10 mouse cellular contexts compared by ENCODE assay signal in the genomic region with DNA sequence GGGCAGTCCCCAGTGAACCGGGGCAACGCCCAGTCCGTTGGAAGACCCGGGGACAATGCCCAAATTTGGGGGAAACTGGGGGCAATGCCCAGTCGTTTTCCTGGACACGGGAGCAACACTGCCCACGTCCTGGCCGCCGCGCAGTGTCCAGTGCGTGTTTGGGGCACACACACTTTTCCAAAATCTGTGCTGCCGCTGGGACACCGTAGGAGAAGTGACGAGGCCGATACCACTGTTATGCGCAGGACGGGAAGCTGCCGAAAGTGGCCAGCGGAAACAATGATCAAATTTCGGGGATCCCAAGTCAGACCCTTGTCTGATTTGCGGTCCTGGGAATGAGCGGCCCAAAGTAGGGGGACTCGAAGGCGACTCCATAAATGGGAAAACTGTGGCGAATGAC. TPM values are rescaled to one million over a fixed set of nuclear protein-coding genes. Genes with fewer than 3 reads are reported as not detected.
A peak's percentile ranks its signal among the peaks of the same experiment; 100 is the strongest.
DNase-seq lines count a peak whose midpoint lies in the region; ATAC-seq and TF ChIP-seq lines count a peak whose summit lies in the region.
"Had no signal": no experiment of that assay in that cellular context is flagged by ENCODE, and none has a peak within 500 bp of the region (broad histone marks: within the 10 kb centered on the region; RNA-seq: fewer than 3 reads in every experiment).

No protein-coding gene starts in this region.

- WGBS in heart, embryonic 14.5 days = under 1% methylated on average over 25 of the region's 25 CpGs
- WGBS in embryonic facial prominence, embryonic 14.5 days = 3% methylated on average over 25 of the region's 25 CpGs
- 4% methylated on average over 25 of the region's 25 CpGs for WGBS in intestine, postnatal 0 days
- 0% methylated on average over 25 of the region's 25 CpGs for WGBS in neural tube, embryonic 11.5 days

- H3K4me1 ChIP-seq in heart, embryonic 14.5 days (ENCODE audit: control insufficient read depth in 2 of 2, insufficient read depth in 2 of 2, low read length in 2 of 2) = peaks cover 0 to 9% of the 10 kb centered on the region in 2 experiments; a peak in 2 of 4 replicates
- H3K4me1 ChIP-seq in embryonic facial prominence, embryonic 14.5 days (ENCODE audit: control insufficient read depth, insufficient read depth, low read length) = no peaks in the 10 kb centered on the region
- H3K4me1 ChIP-seq in intestine, postnatal 0 days (replicated peaks; ENCODE audit: control insufficient read depth, insufficient read depth, low read length) = 0 out of 2 replicates have a peak, but pooled peaks cover 3% of the 10 kb centered on the region
- H3K4me1 ChIP-seq in neural tube, embryonic 11.5 days (ENCODE audit: control insufficient read depth, insufficient read depth, low read length) = peaks cover 4% of the 10 kb centered on the region; the same call in 1 of the 2 replicates

- H3K27ac ChIP-seq in heart, embryonic 14.5 days (replicated peaks in 1 of 2; ENCODE audit: control insufficient read depth in 1 of 2, insufficient read depth in 1 of 2, low read depth in 2 of 2, low read length in 2 of 2) = peak overlapping the region; percentile 93 to 95
- H3K27ac ChIP-seq in embryonic facial prominence, embryonic 14.5 days (replicated peaks; ENCODE audit: low read depth, low read length) = peak overlapping the region; percentile 95
- H3K27ac ChIP-seq in intestine, postnatal 0 days (ENCODE audit: low read depth, low read length) = peak overlapping the region; percentile 91
- H3K27ac ChIP-seq in neural tube, embryonic 11.5 days (ENCODE audit: low read depth, low read length) = peak overlapping the region; percentile 67; the same call in 1 of the 2 replicates
- H3K27ac ChIP-seq: macrophage had no signal

- H3K4me3 ChIP-seq in heart, embryonic 14.5 days (ENCODE audit: control insufficient read depth in 1 of 2, insufficient read depth in 1 of 2, low read depth in 1 of 2, low read length in 2 of 2) = peak overlapping the region; percentile 62 to 64
- peak overlapping the region; percentile 61 for H3K4me3 ChIP-seq in embryonic facial prominence, embryonic 14.5 days (ENCODE audit: low read depth, low read length)
- H3K4me3 ChIP-seq in intestine, postnatal 0 days (ENCODE audit: low read depth, low read length) = peak overlapping the region; percentile 49
- peak overlapping the region; percentile 43 for H3K4me3 ChIP-seq in neural tube, embryonic 11.5 days (ENCODE audit: low read depth, low read length)

- DNase-seq in heart, adult 11 months = no peak
- no peak for DNase-seq in embryonic facial prominence, embryonic 14.5 days (ENCODE audit: low spot score)
- peak; percentile 42 for DNase-seq in neural tube, embryonic 11.5 days (ENCODE audit: low spot score)
- DNase-seq in thymus, postnatal 10 days (ENCODE audit: low spot score in 2 of 2) = no peak
- DNase-seq in cerebellum, adult 11-12 months = no peak
- DNase-seq: gastrocnemius, postnatal 25 days had no signal

- H3K4me2 ChIP-seq in heart, embryonic 14.5 days (ENCODE audit: low read length) = peak overlapping the region; percentile 65
- peak overlapping the region; percentile 67 for H3K4me2 ChIP-seq in embryonic facial prominence, embryonic 14.5 days (ENCODE audit: low read depth, low read length)
- H3K4me2 ChIP-seq in intestine, postnatal 0 days (replicated peaks; ENCODE audit: low read depth) = peak overlapping the region; percentile 83
- H3K4me2 ChIP-seq in neural tube, embryonic 11.5 days (ENCODE audit: low read depth) = peak overlapping the region; percentile 48

- H3K9ac ChIP-seq in heart, embryonic 14.5 days (ENCODE audit: low read length) = peak overlapping the region; percentile 95
- H3K9ac ChIP-seq in embryonic facial prominence, embryonic 14.5 days (ENCODE audit: low read depth, low read length) = peak overlapping the region; percentile 93
- peak overlapping the region; percentile 60 for H3K9ac ChIP-seq in intestine, postnatal 0 days (ENCODE audit: low read depth, low read length)
- H3K9ac ChIP-seq in neural tube, embryonic 11.5 days (ENCODE audit: low read length) = peak overlapping the region; percentile 74

- peaks cover 8% of the 10 kb centered on the region for H3K36me3 ChIP-seq in heart, embryonic 14.5 days (ENCODE audit: control insufficient read depth, insufficient read depth, low read length)
- no peaks in the 10 kb centered on the region for H3K36me3 ChIP-seq in embryonic facial prominence, embryonic 14.5 days (ENCODE audit: control insufficient read depth, insufficient read depth, low read length)
- H3K36me3 ChIP-seq in intestine, postnatal 0 days (ENCODE audit: control insufficient read depth, insufficient read depth) = no peaks in the 10 kb centered on the region
- H3K36me3 ChIP-seq in neural tube, embryonic 11.5 days (ENCODE audit: control insufficient read depth, insufficient read depth, low read length) = no peaks in the 10 kb centered on the region

- TF ChIP-seq CTCF in intestine, postnatal 0 days (IDR thresholded peaks at IDR 0.05; ENCODE audit: low read depth) = no peak

- no peaks in the 10 kb centered on the region for H3K9me3 ChIP-seq in heart, embryonic 14.5 days (ENCODE audit: control insufficient read depth, low read length)
- no peaks in the 10 kb centered on the region for H3K9me3 ChIP-seq in embryonic facial prominence, embryonic 14.5 days (ENCODE audit: control insufficient read depth, low read length)
- no peaks in the 10 kb centered on the region for H3K9me3 ChIP-seq in intestine, postnatal 0 days (ENCODE audit: control insufficient read depth)
- no peaks in the 10 kb centered on the region for H3K9me3 ChIP-seq in neural tube, embryonic 11.5 days (ENCODE audit: control insufficient read depth, low read length)

- peaks cover 75% of the 10 kb centered on the region for H3K27me3 ChIP-seq in heart, embryonic 14.5 days (ENCODE audit: control insufficient read depth, insufficient read depth, low read length)
- H3K27me3 ChIP-seq in embryonic facial prominence, embryonic 14.5 days (replicated peaks; ENCODE audit: control insufficient read depth, insufficient read depth, low read length) = peaks cover 91% of the 10 kb centered on the region
- H3K27me3 ChIP-seq in intestine, postnatal 0 days (replicated peaks; ENCODE audit: control insufficient read depth, insufficient read depth, low read length) = peaks cover 86% of the 10 kb centered on the region
- H3K27me3 ChIP-seq in neural tube, embryonic 11.5 days (ENCODE audit: control insufficient read depth, insufficient read depth, low read length) = peaks cover 97% of the 10 kb centered on the region

- no peak for ATAC-seq in heart, embryonic 14.5 days (ENCODE audit: insufficient number of reproducible peaks, insufficient read depth, low FRiP score, low read depth)
- no peak for ATAC-seq in embryonic facial prominence, embryonic 14.5 days (ENCODE audit: low read depth)
- ATAC-seq in intestine, postnatal 0 days = no peak
- ATAC-seq in neural tube, embryonic 11.5 days (ENCODE audit: insufficient read depth, low FRiP score, low TSS enrichment) = no peak
- ATAC-seq in CD4-positive, CD25-positive, alpha-beta regulatory T cell, adult 4 months = no peak

RNA-seq across cellular contexts. Expression of gene Igf2, which starts 5.6 kb away (rescaled TPM):
- polyA plus RNA-seq in heart, embryonic 14.5 days (2014; fragmentation: Nextera tagmentation; extraction: Ambion mirVana) = 1,590 and 1,642 TPM in 2 replicates
- 1,478 and 1,518 TPM in 2 replicates for polyA plus RNA-seq in embryonic facial prominence, embryonic 14.5 days (2014; fragmentation: Nextera tagmentation; extraction: Ambion mirVana)
- polyA plus RNA-seq in intestine, postnatal 0 days (2015; fragmentation: Nextera tagmentation; extraction: Ambion mirVana) = 483 and 499 TPM in 2 replicates
- 316 and 368 TPM in 2 replicates for polyA plus RNA-seq in neural tube, embryonic 11.5 days (2014; fragmentation: Nextera tagmentation; extraction: Ambion mirVana)
- polyA plus RNA-seq in CD4-positive, CD25-positive, alpha-beta regulatory T cell, adult 4 months (2017; shearing (Covaris generic)) = 1 to 10 TPM in 1 of 2 experiments, under 1 TPM in 1; 0.69 to 1.1 TPM

RNA-seq across cellular contexts. Expression of gene Gm49394, which starts 8.7 kb away (rescaled TPM):
- 0.04 TPM in 1 of 2 replicates, not detected in the other for polyA plus RNA-seq in heart, embryonic 14.5 days (2014; fragmentation: Nextera tagmentation; extraction: Ambion mirVana)
- polyA plus RNA-seq in embryonic facial prominence, embryonic 14.5 days (2014; fragmentation: Nextera tagmentation; extraction: Ambion mirVana) = 0.55 and 0.63 TPM in 2 replicates
- polyA plus RNA-seq in intestine, postnatal 0 days (2015; fragmentation: Nextera tagmentation; extraction: Ambion mirVana) = not detected in 2 replicates
- polyA plus RNA-seq in neural tube, embryonic 11.5 days (2014; fragmentation: Nextera tagmentation; extraction: Ambion mirVana) = not detected in 2 replicates
- not detected for polyA plus RNA-seq in CD4-positive, CD25-positive, alpha-beta regulatory T cell, adult 4 months (2017; shearing (Covaris generic))
- polyA plus RNA-seq: macrophage had no signal

Comparison
In these comparisons a context has a peak if more than half of its experiments do, and no peak if none do; other contexts are left out.
1. RNA of gene Igf2, which starts 5.6 kb away (polyA plus RNA-seq): 1,590 to 1,642 TPM in heart, embryonic 14.5 days, 1,478 to 1,518 TPM in embryonic facial prominence, embryonic 14.5 days, 483 to 499 TPM in intestine, postnatal 0 days and 316 to 368 TPM in neural tube, embryonic 11.5 days; 0.69 to 1.1 TPM in CD4-positive, CD25-positive, alpha-beta regulatory T cell, adult 4 months; every median in the first group is over 100 times any median in the second.
2. Peak in every context shown above with its lines, with median percentiles within 50 percentile points of each other: H3K27ac ChIP-seq, H3K4me2 ChIP-seq, H3K4me3 ChIP-seq and H3K9ac ChIP-seq.